Mouse (Mus musculus): Measurements from ENCODE around the gene Nat8f1. TPM values are rescaled to one million over a fixed set of nuclear protein-coding genes. Genes with fewer than 3 reads are reported as not detected.
"Not testable (repeated sequence)": the region's sequence is repeated elsewhere in the genome, so short reads cannot be mapped to it uniquely, and the experiment has no call there.

Nat8f1 gene
- polyA plus RNA-seq, 1 experiment from 2014 or later = 4.1 TPM

- not testable (repeated sequence) for H3K4me1 ChIP-seq (ENCODE audit: control insufficient read depth, insufficient read depth, low read length); H3K4me3 ChIP-seq (ENCODE audit: low read depth, low read length); H3K27me3 ChIP-seq (ENCODE audit: control insufficient read depth, insufficient read depth, low read length); H3K36me3 ChIP-seq (replicated peaks; ENCODE audit: control insufficient read depth, insufficient read depth, low read depth, low read length); H3K4me2 ChIP-seq (ENCODE audit: low read depth, low read length); DNase-seq (ENCODE audit: low spot score); H3K9me3 ChIP-seq (replicated peaks; ENCODE audit: control insufficient read depth, low read length); ATAC-seq (replicated peaks; ENCODE audit: insufficient number of reproducible peaks, low FRiP score, low TSS enrichment, low read depth); H3K27ac ChIP-seq (replicated peaks; ENCODE audit: low read depth, low read length); H3K9ac ChIP-seq (replicated peaks; ENCODE audit: low read length)
- WGBS = 80% methylated on average over 7 of the region's 8 CpGs
These were observed 16.7 kb downstream of the Nat8f1 start for GRCm38 (mm10) chr6:85898596-85899475.

- not testable (repeated sequence) for H3K27ac ChIP-seq (replicated peaks; ENCODE audit: low read depth, low read length)
These were observed 20.3 kb downstream of the Nat8f1 start for GRCm38 (mm10) chr6:85895061-85895648.

GRCm38 (mm10) chr6:85888961-85889360, 26.5 kb downstream of the Nat8f1 start:
- no peaks in the 10 kb centered on the region for H3K27me3 ChIP-seq (ENCODE audit: control insufficient read depth, insufficient read depth, low read length)
- no peaks in the 10 kb centered on the region for H3K4me1 ChIP-seq (ENCODE audit: control insufficient read depth, insufficient read depth, low read length)
- no peak overlapping the region for H3K4me3 ChIP-seq (ENCODE audit: low read depth, low read length)
- no peak overlapping the region for H3K9ac ChIP-seq (replicated peaks; ENCODE audit: low read length)
- no peaks in the 10 kb centered on the region for H3K36me3 ChIP-seq (replicated peaks; ENCODE audit: control insufficient read depth, insufficient read depth, low read depth, low read length)
- H3K27ac ChIP-seq (replicated peaks; ENCODE audit: low read depth, low read length) = no peak overlapping the region
- no peaks in the 10 kb centered on the region for H3K9me3 ChIP-seq (replicated peaks; ENCODE audit: control insufficient read depth, low read length)
- DNase-seq (ENCODE audit: low spot score) (no peak), ATAC-seq (replicated peaks; ENCODE audit: insufficient number of reproducible peaks, low FRiP score, low TSS enrichment, low read depth) (no peak)
- no peak overlapping the region for H3K4me2 ChIP-seq (ENCODE audit: low read depth, low read length)
- 91% methylated on average over 2 of the region's 2 CpGs for WGBS

More at GRCm38 (mm10) chr6:85895061-85895648, 20.3 kb downstream of the Nat8f1 start:
- not testable (repeated sequence) for ATAC-seq (replicated peaks; ENCODE audit: insufficient number of reproducible peaks, low FRiP score, low TSS enrichment, low read depth); H3K4me3 ChIP-seq (ENCODE audit: low read depth, low read length); DNase-seq (ENCODE audit: low spot score); H3K27me3 ChIP-seq (ENCODE audit: control insufficient read depth, insufficient read depth, low read length); H3K36me3 ChIP-seq (replicated peaks; ENCODE audit: control insufficient read depth, insufficient read depth, low read depth, low read length); H3K9ac ChIP-seq (replicated peaks; ENCODE audit: low read length); H3K9me3 ChIP-seq (replicated peaks; ENCODE audit: control insufficient read depth, low read length); H3K4me2 ChIP-seq (ENCODE audit: low read depth, low read length); H3K4me1 ChIP-seq (ENCODE audit: control insufficient read depth, insufficient read depth, low read length)
- 69% methylated on average over 25 of the region's 25 CpGs for WGBS

GRCm38 (mm10) chr6:85884311-85884710, 31.2 kb downstream of the Nat8f1 start:
- Histone ChIP-seq H3K4me1 (ENCODE audit: control insufficient read depth, insufficient read depth, low read length) (no peaks in the 10 kb centered on the region), H3K27ac (replicated peaks; ENCODE audit: low read depth, low read length) (no peak overlapping the region), H3K4me2 (ENCODE audit: low read depth, low read length) (no peak overlapping the region), H3K36me3 (replicated peaks; ENCODE audit: control insufficient read depth, insufficient read depth, low read depth, low read length) (no peaks in the 10 kb centered on the region), H3K9me3 (replicated peaks; ENCODE audit: control insufficient read depth, low read length) (peaks cover 6% of the 10 kb centered on the region; the same call in 1 of the 2 replicates), H3K27me3 (ENCODE audit: control insufficient read depth, insufficient read depth, low read length) (no peaks in the 10 kb centered on the region), H3K9ac (replicated peaks; ENCODE audit: low read length) (no peak overlapping the region), H3K4me3 (ENCODE audit: low read depth, low read length) (no peak overlapping the region)
- DNase-seq (ENCODE audit: low spot score) (no peak), ATAC-seq (replicated peaks; ENCODE audit: insufficient number of reproducible peaks, low FRiP score, low TSS enrichment, low read depth) (no peak)
- WGBS = 79% methylated on average over 1 of the region's 1 CpGs

GRCm38 (mm10) chr6:85883246-85883645, 32.2 kb downstream of the Nat8f1 start:
- WGBS = 92% methylated on average over 9 of the region's 9 CpGs
- ATAC-seq (replicated peaks; ENCODE audit: insufficient number of reproducible peaks, low FRiP score, low TSS enrichment, low read depth); H3K27me3 ChIP-seq (ENCODE audit: control insufficient read depth, insufficient read depth, low read length); H3K27ac ChIP-seq (replicated peaks; ENCODE audit: low read depth, low read length); H3K9ac ChIP-seq (replicated peaks; ENCODE audit: low read length); H3K4me2 ChIP-seq (ENCODE audit: low read depth, low read length); DNase-seq (ENCODE audit: low spot score); H3K4me3 ChIP-seq (ENCODE audit: low read depth, low read length); H3K4me1 ChIP-seq (ENCODE audit: control insufficient read depth, insufficient read depth, low read length); H3K36me3 ChIP-seq (replicated peaks; ENCODE audit: control insufficient read depth, insufficient read depth, low read depth, low read length); H3K9me3 ChIP-seq (replicated peaks; ENCODE audit: control insufficient read depth, low read length): not testable (repeated sequence)

- not testable (repeated sequence) for H3K4me1 ChIP-seq (ENCODE audit: control insufficient read depth, insufficient read depth, low read length); H3K27me3 ChIP-seq (ENCODE audit: control insufficient read depth, insufficient read depth, low read length); ATAC-seq (replicated peaks; ENCODE audit: insufficient number of reproducible peaks, low FRiP score, low TSS enrichment, low read depth); H3K4me2 ChIP-seq (ENCODE audit: low read depth, low read length); H3K9ac ChIP-seq (replicated peaks; ENCODE audit: low read length); H3K36me3 ChIP-seq (replicated peaks; ENCODE audit: control insufficient read depth, insufficient read depth, low read depth, low read length); DNase-seq (ENCODE audit: low spot score); H3K4me3 ChIP-seq (ENCODE audit: low read depth, low read length); H3K27ac ChIP-seq (replicated peaks; ENCODE audit: low read depth, low read length); H3K9me3 ChIP-seq (replicated peaks; ENCODE audit: control insufficient read depth, low read length)
- 88% methylated on average over 5 of the region's 5 CpGs for WGBS
These were observed 46.5 kb downstream of the Nat8f1 start, which contains the start of gene Nat8f2 for GRCm38 (mm10) chr6:85869006-85869405. Gene Nat8f2, minus strand, starts transcription at chr6:85869158.

GRCm38 (mm10) chr6:85867726-85868690, 47.5 kb downstream of the Nat8f1 start:
- DNase-seq (ENCODE audit: low spot score) = no peak
- Histone ChIP-seq H3K4me1 (ENCODE audit: control insufficient read depth, insufficient read depth, low read length) (no peaks in the 10 kb centered on the region), H3K27ac (replicated peaks; ENCODE audit: low read depth, low read length) (no peak overlapping the region), H3K4me2 (ENCODE audit: low read depth, low read length) (no peak overlapping the region), H3K27me3 (ENCODE audit: control insufficient read depth, insufficient read depth, low read length) (no peaks in the 10 kb centered on the region), H3K9ac (replicated peaks; ENCODE audit: low read length) (no peak overlapping the region), H3K36me3 (replicated peaks; ENCODE audit: control insufficient read depth, insufficient read depth, low read depth, low read length) (no peaks in the 10 kb centered on the region), H3K4me3 (ENCODE audit: low read depth, low read length) (no peak overlapping the region), H3K9me3 (replicated peaks; ENCODE audit: control insufficient read depth, low read length) (no peaks in the 10 kb centered on the region)
- 68% methylated on average over 8 of the region's 8 CpGs for WGBS
- no peak for ATAC-seq (replicated peaks; ENCODE audit: insufficient number of reproducible peaks, low FRiP score, low TSS enrichment, low read depth)

All from embryonic facial prominence, embryonic 11.5 days (tissue).